Mouse (Mus musculus) lung, adult 2 months (tissue): Measurements from ENCODE around the gene Flrt1.

Source experiments
- CTCF ChIP-seq: fragments of 200-500 bp; IDR thresholded peaks from 2 replicates; pipeline ENCODE4 v1.5.1; 2011; ENCODE audit warnings: mild to moderate bottlenecking, low read length, control low read depth; ENCODE audit not compliant: insufficient read depth
- POLR2A ChIP-seq: fragments of 200-500 bp; IDR thresholded peaks from 2 replicates; pipeline ENCODE4 v1.6.1; 2011; ENCODE audit warnings: low read depth, mild to moderate bottlenecking, control low read depth, low read length, borderline replicate concordance; ENCODE audit errors: extremely low read depth

DNA sequence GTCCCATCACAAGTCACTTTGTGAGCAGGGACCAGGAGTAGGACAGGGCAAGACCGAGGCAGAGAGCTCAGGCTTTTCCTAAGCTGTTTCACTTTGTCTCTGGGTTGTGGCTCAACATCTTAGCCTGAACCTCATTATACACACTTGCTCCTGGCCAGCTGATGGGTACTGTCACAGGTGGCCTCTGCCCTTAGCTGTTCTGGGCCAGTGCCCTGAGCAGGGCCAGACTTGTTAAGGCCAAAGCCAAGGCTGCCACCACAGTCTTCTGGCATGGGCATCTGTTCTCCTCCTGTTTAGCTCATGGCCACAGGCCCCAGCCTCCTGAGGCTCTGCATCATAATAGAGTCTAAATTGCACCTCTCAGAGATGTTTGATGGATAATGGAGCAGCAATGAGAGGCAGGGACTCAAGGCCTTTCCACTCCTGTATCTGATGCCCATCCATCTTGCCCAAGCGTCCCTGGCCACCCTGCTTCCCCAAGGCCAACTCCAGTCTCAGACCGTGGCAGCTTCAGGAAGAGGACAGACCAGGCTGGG lies 5.8 kb downstream of the Flrt1 start:
- TF ChIP-seq CTCF (no peak), POLR2A (no peak)
